Mouse (Mus musculus) embryonic facial prominence, embryonic 10.5 days (tissue): ENCODE data around the gene Sept8. TPM values are rescaled to one million over a fixed set of nuclear protein-coding genes. Genes with fewer than 3 reads are reported as not detected.
"Not testable (repeated sequence)": the region's sequence is repeated elsewhere in the genome, so short reads cannot be mapped to it uniquely, and the experiment has no call there.

Source experiments
- DNase-seq: peaks from one replicate; pipeline ENCODE4 v3.0.0-alpha.2; 2017; ENCODE audit warnings: low spot score
- H3K27ac ChIP-seq: fragments of 300-500 bp; sonication (generic); replicated peaks from 2 replicates; pipeline ENCODE4 v1.5.1; 2016; ENCODE audit warnings: mild to moderate bottlenecking
- H3K27me3 ChIP-seq: fragments of 300-500 bp; sonication (generic); replicated peaks from 2 replicates; pipeline ENCODE4 v1.6.1; 2016; ENCODE audit warnings: low read depth, mild to moderate bottlenecking; ENCODE audit not compliant: poor library complexity, severe bottlenecking
- H3K36me3 ChIP-seq: fragments of 300-500 bp; sonication (generic); replicated peaks from 2 replicates; pipeline ENCODE4 v1.6.1; 2016; ENCODE audit warnings: mild to moderate bottlenecking, moderate library complexity
- H3K4me1 ChIP-seq: fragments of 300-500 bp; sonication (generic); 2 replicates; pipeline ENCODE4 v1.6.1; 2016
- H3K4me3 ChIP-seq: fragments of 300-500 bp; sonication (generic); 2 replicates; pipeline ENCODE4 v1.5.1; 2016; ENCODE audit warnings: mild to moderate bottlenecking, moderate library complexity
- H3K9me3 ChIP-seq: fragments of 300-500 bp; sonication (generic); 2 replicates; pipeline ENCODE4 v1.6.1; 2016; ENCODE audit warnings: mild to moderate bottlenecking
- WGBS: fragments of 180-500 bp; shearing (Covaris S2); methylation state at CpG from one replicate; pipeline ENCODE4 v1.1.7; 2016; 5-methylcytosine and 5-hydroxymethylcytosine counted together
- polyA plus RNA-seq: library from polyadenylated mRNA; unstranded; fragments of >200 nt; fragmentation: Nextera tagmentation; extraction: Ambion mirVana; gene quantifications from 2 replicates; pipeline ENCODE4 v1.2.1, GENCODE M21; 2016

The Sept8 gene
- polyA plus RNA-seq, 1 experiment from 2014 or later = 19.0 TPM

GRCm38 (mm10) chr11:53540394-53540793, 21.3 kb downstream of the Sept8 start:
- WGBS = 88% methylated on average over 3 of the region's 3 CpGs
- Histone ChIP-seq H3K27ac (no peak overlapping the region), H3K4me3 (no peak overlapping the region), H3K4me1 (peaks cover 16% of the 10 kb centered on the region), H3K36me3 (peaks cover 60% of the 10 kb centered on the region), H3K9me3 (no peaks in the 10 kb centered on the region), H3K27me3 (no peaks in the 10 kb centered on the region)
- DNase-seq = no peak

- Histone ChIP-seq H3K27ac (no peak overlapping the region), H3K9me3 (no peaks in the 10 kb centered on the region), H3K4me1 (peaks cover 20% of the 10 kb centered on the region), H3K27me3 (no peaks in the 10 kb centered on the region), H3K36me3 (peaks cover 51% of the 10 kb centered on the region), H3K4me3 (no peak overlapping the region)
- no peak for DNase-seq
- WGBS = 83% methylated on average over 11 of the region's 11 CpGs
Measured at GRCm38 (mm10) chr11:53541222-53541621, 22.2 kb downstream of the Sept8 start.

GRCm38 (mm10) chr11:53543021-53543420, 24.0 kb downstream of the Sept8 start:
- WGBS = 69% methylated on average over 7 of the region's 7 CpGs
- no peak overlapping the region for H3K4me3 ChIP-seq

GRCm38 (mm10) chr11:53546271-53546670, 27.2 kb downstream of the Sept8 start:
- 73% methylated on average over 6 of the region's 6 CpGs for WGBS
- H3K27ac ChIP-seq = peak overlapping the region; percentile 35; the same call in 1 of the 2 replicates
- H3K4me1 ChIP-seq = peaks cover 23% of the 10 kb centered on the region
- no peak for DNase-seq
- 0 out of 2 replicates have a peak, but pooled peaks cover 2% of the 10 kb centered on the region for H3K9me3 ChIP-seq
- H3K4me3 ChIP-seq = no peak overlapping the region
- H3K27me3 ChIP-seq = no peaks in the 10 kb centered on the region
- H3K36me3 ChIP-seq = peaks cover 2% of the 10 kb centered on the region

More at GRCm38 (mm10) chr11:53543021-53543420, 24.0 kb downstream of the Sept8 start:
- no peak overlapping the region for H3K27ac ChIP-seq
- H3K27me3 ChIP-seq = no peaks in the 10 kb centered on the region
- H3K36me3 ChIP-seq = peaks cover 33% of the 10 kb centered on the region
- no peaks in the 10 kb centered on the region for H3K9me3 ChIP-seq
- DNase-seq = no peak
- peaks cover 24% of the 10 kb centered on the region for H3K4me1 ChIP-seq

DNA sequence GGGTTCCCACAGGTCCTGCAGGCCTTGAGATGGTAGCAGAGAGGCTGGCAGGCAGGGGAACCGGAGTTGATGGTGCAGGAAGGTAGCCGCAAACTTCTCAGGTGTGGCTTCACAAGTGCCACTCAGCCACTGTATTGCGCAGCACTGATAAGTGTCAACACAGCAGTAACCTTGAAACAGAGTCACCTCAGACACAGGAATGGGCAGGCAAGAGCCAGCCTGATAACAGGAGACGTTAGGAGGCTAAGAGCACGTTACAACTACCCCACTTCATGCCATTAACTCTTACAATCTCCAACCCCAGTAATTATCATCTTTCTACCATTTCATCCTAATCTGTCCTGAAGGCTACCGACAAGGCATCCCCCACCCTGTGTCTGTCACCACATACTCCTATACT, 28.5 kb downstream of the Sept8 start:
- Histone ChIP-seq H3K36me3 (no peaks in the 10 kb centered on the region; the same call in 1 of the 2 replicates), H3K27me3 (no peaks in the 10 kb centered on the region), H3K27ac (no peak overlapping the region), H3K4me3 (no peak overlapping the region), H3K4me1 (peaks cover 19% of the 10 kb centered on the region), H3K9me3 (0 out of 2 replicates have a peak, but pooled peaks cover 2% of the 10 kb centered on the region)
- DNase-seq = no peak
- 86% methylated on average over 6 of the region's 6 CpGs for WGBS

- 90% methylated on average over 19 of the region's 19 CpGs for WGBS
- H3K9me3 ChIP-seq = 0 out of 2 replicates have a peak, but pooled peaks cover 2% of the 10 kb centered on the region
- no peak overlapping the region for H3K4me3 ChIP-seq
- H3K4me1 ChIP-seq = peaks cover 13% of the 10 kb centered on the region
- no peaks in the 10 kb centered on the region for H3K27me3 ChIP-seq
- H3K36me3 ChIP-seq = no peaks in the 10 kb centered on the region
- H3K27ac ChIP-seq = no peak overlapping the region
- DNase-seq = no peak
Measured at GRCm38 (mm10) chr11:53548036-53548605, 29.1 kb downstream of the Sept8 start.

- no peaks in the 10 kb centered on the region for H3K36me3 ChIP-seq
- no peak for DNase-seq
- H3K27me3 ChIP-seq = no peaks in the 10 kb centered on the region
- WGBS = 91% methylated on average over 1 of the region's 1 CpGs
- 0 out of 2 replicates have a peak, but pooled peaks cover 2% of the 10 kb centered on the region for H3K9me3 ChIP-seq
- H3K27ac ChIP-seq = no peak overlapping the region
- H3K4me1 ChIP-seq = peaks cover 11% of the 10 kb centered on the region
- H3K4me3 ChIP-seq = no peak overlapping the region
Measured at GRCm38 (mm10) chr11:53550714-53551113, 31.7 kb downstream of the Sept8 start.

DNA sequence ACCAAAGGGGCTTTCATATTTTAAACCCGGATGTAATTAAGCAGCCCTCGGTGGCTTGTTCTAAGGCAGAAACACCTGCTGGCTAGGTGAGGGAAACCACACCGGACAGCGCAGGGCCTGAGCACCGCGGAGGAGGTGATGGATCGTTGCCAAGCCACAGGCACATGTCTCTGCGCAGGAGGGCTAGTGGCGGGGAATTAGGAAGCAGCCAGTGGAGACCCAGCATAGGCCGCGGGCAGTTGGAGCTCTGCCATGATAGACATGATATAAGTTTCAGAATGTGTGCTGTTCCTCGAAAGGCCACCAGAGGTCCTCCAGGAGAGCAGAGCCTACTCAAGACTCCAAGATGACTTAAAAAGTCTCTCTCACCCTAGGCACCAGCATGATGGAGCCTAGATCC, 32.7 kb downstream of the Sept8 start:
- DNase-seq = no peak
- H3K4me1 ChIP-seq = 0 out of 2 replicates have a peak, but pooled peaks cover 5% of the 10 kb centered on the region
- no peak overlapping the region for H3K27ac ChIP-seq
- no peaks in the 10 kb centered on the region for H3K36me3 ChIP-seq
- H3K27me3 ChIP-seq = no peaks in the 10 kb centered on the region
- no peak overlapping the region for H3K4me3 ChIP-seq
- 73% methylated on average over 12 of the region's 12 CpGs for WGBS
- H3K9me3 ChIP-seq = 0 out of 2 replicates have a peak, but pooled peaks cover 2% of the 10 kb centered on the region

DNA sequence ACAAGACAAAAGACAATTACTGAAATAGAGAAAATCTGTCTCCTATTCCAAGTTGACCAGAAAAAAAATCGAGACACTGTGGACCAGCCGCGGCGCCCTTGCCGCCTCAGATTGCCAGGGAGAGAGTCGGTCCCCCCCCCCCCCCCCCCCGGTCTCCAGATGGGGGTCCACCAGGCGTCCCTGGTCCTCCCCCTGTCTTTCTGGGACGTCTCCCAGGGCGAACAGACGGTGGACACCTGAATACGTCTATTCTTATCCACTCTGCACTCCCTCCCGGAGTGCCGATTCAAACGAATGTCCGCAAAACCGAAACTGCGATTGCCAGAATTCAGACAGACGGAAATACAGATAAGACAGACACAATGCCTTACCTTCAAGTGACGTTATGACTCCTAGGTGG, 37.5 kb downstream of the Sept8 start:
- H3K4me3 ChIP-seq, H3K27ac ChIP-seq, H3K27me3 ChIP-seq, H3K4me1 ChIP-seq, H3K9me3 ChIP-seq, H3K36me3 ChIP-seq, DNase-seq: not testable (repeated sequence)
- 91% methylated on average over 13 of the region's 20 CpGs for WGBS

- DNase-seq, H3K4me1 ChIP-seq: not testable (repeated sequence)
- WGBS = 80% methylated on average over 2 of the region's 3 CpGs
Measured at GRCm38 (mm10) chr11:53557992-53558391, 38.9 kb downstream of the Sept8 start.

GRCm38 (mm10) chr11:53559980-53560379, 40.9 kb downstream of the Sept8 start:
- H3K36me3 ChIP-seq, H3K4me3 ChIP-seq, DNase-seq, H3K27ac ChIP-seq, H3K27me3 ChIP-seq, H3K4me1 ChIP-seq, H3K9me3 ChIP-seq: not testable (repeated sequence)
- 89% methylated on average over 1 of the region's 3 CpGs for WGBS

More at GRCm38 (mm10) chr11:53557992-53558391, 38.9 kb downstream of the Sept8 start:
- not testable (repeated sequence) for H3K27me3 ChIP-seq, H3K27ac ChIP-seq, H3K9me3 ChIP-seq, H3K36me3 ChIP-seq, H3K4me3 ChIP-seq

DNA sequence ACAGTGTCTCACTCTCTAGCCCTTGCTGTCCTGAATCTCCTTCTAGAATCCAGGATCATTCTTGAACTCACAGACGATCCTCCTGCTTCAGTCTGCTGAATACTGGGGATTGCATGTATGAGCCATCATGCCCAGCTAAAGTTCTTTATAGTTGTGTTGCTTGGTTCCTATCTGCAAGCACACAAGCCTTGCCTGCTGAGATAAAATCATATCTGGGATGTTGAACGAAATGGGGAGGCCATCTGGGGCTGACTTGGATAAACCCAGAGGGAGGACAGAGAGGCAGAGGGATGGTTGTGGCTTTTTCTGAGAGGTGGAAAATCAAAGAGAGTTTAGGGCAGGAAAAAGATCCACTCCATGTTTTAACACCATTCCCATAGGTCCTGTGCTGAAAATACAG, 42.9 kb downstream of the Sept8 start:
- no peak for DNase-seq
- Histone ChIP-seq H3K36me3 (no peaks in the 10 kb centered on the region), H3K4me3 (no peak overlapping the region), H3K4me1 (peaks cover 5% of the 10 kb centered on the region), H3K27me3 (no peaks in the 10 kb centered on the region), H3K27ac (no peak overlapping the region), H3K9me3 (peaks cover 4% of the 10 kb centered on the region; the same call in 1 of the 2 replicates)
- WGBS = 91% methylated on average over 2 of the region's 2 CpGs

DNA sequence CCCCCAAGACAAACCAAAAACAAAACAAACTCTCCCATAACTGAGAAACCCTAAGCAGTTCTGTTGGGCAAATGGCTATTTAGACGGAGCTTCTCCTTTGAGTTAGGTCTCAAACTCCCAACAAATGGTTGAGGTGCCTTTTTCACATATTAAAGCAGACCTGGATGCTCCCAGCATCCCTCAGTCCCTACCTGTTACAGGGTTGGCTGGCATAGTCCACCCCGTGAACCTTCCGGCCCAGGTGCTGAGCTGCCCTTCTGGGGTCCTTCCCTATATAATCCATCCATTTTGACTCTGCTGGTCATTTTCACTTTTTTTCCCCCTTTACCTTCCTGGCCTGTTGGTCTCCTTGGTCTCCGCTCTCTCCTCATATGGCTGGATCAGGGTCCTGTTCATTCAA, 47.6 kb downstream of the Sept8 start:
- Histone ChIP-seq H3K4me1 (peaks cover 17% of the 10 kb centered on the region), H3K9me3 (peaks cover 4% of the 10 kb centered on the region; the same call in 1 of the 2 replicates), H3K27me3 (no peaks in the 10 kb centered on the region), H3K36me3 (peaks cover 12% of the 10 kb centered on the region), H3K4me3 (peak overlapping the region; percentile 97), H3K27ac (peak overlapping the region; percentile 91; the same call in 1 of the 2 replicates)
- 89% methylated on average over 4 of the region's 4 CpGs for WGBS
- DNase-seq = no peak
